Mouse (Mus musculus) intestine, embryonic 16.5 days (tissue): Measurements from ENCODE around the gene Rngtt. TPM values are rescaled to one million over a fixed set of nuclear protein-coding genes. Genes with fewer than 3 reads are reported as not detected.

Experiments
- ATAC-seq: fragments of 200-750 bp; cut with Nextera tagmentation; 2 replicates; pipeline ENCODE4 v1.8.0; 2017; ENCODE audit warnings: moderate TSS enrichment, moderate library complexity
- H3K27ac ChIP-seq: fragments of 300-500 bp; sonication (generic); 2 replicates; pipeline ENCODE4 v1.5.1; 2014; ENCODE audit warnings: mild to moderate bottlenecking, low read length
- H3K27me3 ChIP-seq: fragments of 300-500 bp; sonication (generic); replicated peaks from 2 replicates; pipeline ENCODE4 v1.6.1; 2014; ENCODE audit warnings: low read length, control low read depth, mixed read lengths; ENCODE audit not compliant: control insufficient read depth, insufficient read depth
- H3K36me3 ChIP-seq: fragments of 300-500 bp; sonication (generic); 2 replicates; pipeline ENCODE4 v1.6.1; 2014; ENCODE audit warnings: low read length, control low read depth; ENCODE audit not compliant: control insufficient read depth, insufficient read depth
- H3K4me1 ChIP-seq: fragments of 300-500 bp; sonication (generic); 2 replicates; pipeline ENCODE4 v1.6.1; 2014; ENCODE audit warnings: low read length, control low read depth, mixed read lengths; ENCODE audit not compliant: control insufficient read depth, insufficient read depth
- H3K4me2 ChIP-seq: fragments of 300-500 bp; sonication (generic); 2 replicates; pipeline ENCODE4 v1.6.1; 2014; ENCODE audit warnings: low read depth, low read length, control low read depth
- H3K4me3 ChIP-seq: fragments of 300-500 bp; sonication (generic); 2 replicates; pipeline ENCODE4 v1.5.1; 2014; ENCODE audit warnings: mild to moderate bottlenecking, low read length
- H3K9ac ChIP-seq: fragments of 300-500 bp; sonication (generic); 2 replicates; pipeline ENCODE4 v1.6.1; 2014; ENCODE audit warnings: low read depth, low read length
- H3K9me3 ChIP-seq: fragments of 300-500 bp; sonication (generic); 2 replicates; pipeline ENCODE4 v1.6.1; 2016; ENCODE audit warnings: low read length, control low read depth; ENCODE audit not compliant: control insufficient read depth
- WGBS: fragments of 180-500 bp; shearing (Covaris S2); extraction: QIAGEN DNeasy Blood & Tissue Kit; methylation state at CpG from one replicate; pipeline ENCODE4 v1.1.7; 2014; 5-methylcytosine and 5-hydroxymethylcytosine counted together
- polyA plus RNA-seq: library from polyadenylated mRNA; unstranded; fragments of >200 nt; fragmentation: Nextera tagmentation; extraction: Ambion mirVana; gene quantifications from 2 replicates; pipeline ENCODE4 v1.2.1, GENCODE M21; 2015

Rngtt gene
- polyA plus RNA-seq, 1 experiment from 2014 or later: 16.3 TPM

- Histone ChIP-seq H3K9me3 (no peaks in the 10 kb centered on the region), H3K4me2 (no peak overlapping the region), H3K4me1 (no peaks in the 10 kb centered on the region), H3K36me3 (no peaks in the 10 kb centered on the region), H3K27ac (no peak overlapping the region), H3K4me3 (no peak overlapping the region), H3K9ac (no peak overlapping the region), H3K27me3 (no peaks in the 10 kb centered on the region)
- ATAC-seq: no peak
- 52% methylated on average over 1 of the region's 1 CpGs for WGBS
Observed at GRCm38 (mm10) chr4:33464432-33464831, 154.3 kb downstream of the Rngtt start.

- no peak overlapping the region for H3K27ac ChIP-seq
- H3K4me1 ChIP-seq: no peaks in the 10 kb centered on the region
- H3K9me3 ChIP-seq: no peaks in the 10 kb centered on the region
- no peaks in the 10 kb centered on the region for H3K36me3 ChIP-seq
- H3K4me2 ChIP-seq: no peak overlapping the region
- H3K27me3 ChIP-seq: no peaks in the 10 kb centered on the region
- H3K9ac ChIP-seq: no peak overlapping the region
- H3K4me3 ChIP-seq: no peak overlapping the region
- 82% methylated on average over 3 of the region's 3 CpGs for WGBS
- peak; percentile 38; the same call in 1 of the 2 replicates for ATAC-seq
Observed at GRCm38 (mm10) chr4:33465871-33466270, 155.8 kb downstream of the Rngtt start.

DNA sequence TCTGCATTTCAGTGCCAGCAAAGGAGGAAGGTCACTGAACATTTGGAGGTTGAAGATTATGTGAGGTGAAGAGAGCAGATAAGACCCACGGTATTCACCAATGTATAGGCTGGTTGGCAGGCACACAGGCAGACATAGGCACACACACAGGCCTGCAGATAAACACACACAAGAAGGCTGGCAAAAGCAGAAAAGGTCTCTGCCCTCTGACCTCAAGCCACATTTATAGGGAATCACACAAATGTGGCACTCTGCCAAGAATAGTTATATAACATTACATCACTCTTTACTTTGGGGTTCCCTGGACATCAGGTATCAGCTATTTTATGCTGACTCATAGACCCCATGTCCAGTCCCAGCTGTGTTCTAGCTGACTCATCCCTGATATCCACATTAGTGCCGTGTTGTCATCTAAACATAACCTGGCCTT lies 156.9 kb downstream of the Rngtt start:
- Histone ChIP-seq H3K4me2 (no peak overlapping the region), H3K27me3 (no peaks in the 10 kb centered on the region), H3K4me1 (no peaks in the 10 kb centered on the region), H3K4me3 (no peak overlapping the region), H3K27ac (no peak overlapping the region), H3K9me3 (no peaks in the 10 kb centered on the region), H3K9ac (no peak overlapping the region), H3K36me3 (no peaks in the 10 kb centered on the region)
- WGBS: 75% methylated on average over 2 of the region's 2 CpGs
- ATAC-seq: peak; percentile 86

DNA sequence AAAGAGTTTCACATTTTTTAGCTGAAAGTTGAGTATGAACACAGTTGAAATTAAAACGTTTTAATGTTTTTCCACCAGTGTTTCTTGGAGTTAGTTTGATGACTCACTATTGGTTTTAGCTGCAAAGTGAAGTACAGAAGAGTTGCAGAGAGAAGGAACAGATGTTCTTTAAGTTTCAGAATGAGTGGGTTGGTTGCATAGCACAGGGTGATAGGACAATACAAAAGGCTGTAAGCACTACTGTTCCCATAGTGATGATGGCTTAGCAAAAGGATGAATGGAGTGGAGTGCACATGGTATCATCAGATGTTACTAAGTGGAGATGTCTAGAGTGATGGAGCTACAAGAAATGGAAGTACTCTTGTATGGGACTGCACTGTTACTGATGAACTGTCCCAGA lies 157.5 kb downstream of the Rngtt start:
- Histone ChIP-seq H3K27me3 (no peaks in the 10 kb centered on the region), H3K27ac (no peak overlapping the region), H3K4me3 (no peak overlapping the region), H3K9ac (no peak overlapping the region), H3K4me1 (no peaks in the 10 kb centered on the region), H3K4me2 (no peak overlapping the region), H3K9me3 (no peaks in the 10 kb centered on the region), H3K36me3 (no peaks in the 10 kb centered on the region)
- ATAC-seq: no peak
- WGBS: 81% methylated on average over 1 of the region's 1 CpGs

DNA sequence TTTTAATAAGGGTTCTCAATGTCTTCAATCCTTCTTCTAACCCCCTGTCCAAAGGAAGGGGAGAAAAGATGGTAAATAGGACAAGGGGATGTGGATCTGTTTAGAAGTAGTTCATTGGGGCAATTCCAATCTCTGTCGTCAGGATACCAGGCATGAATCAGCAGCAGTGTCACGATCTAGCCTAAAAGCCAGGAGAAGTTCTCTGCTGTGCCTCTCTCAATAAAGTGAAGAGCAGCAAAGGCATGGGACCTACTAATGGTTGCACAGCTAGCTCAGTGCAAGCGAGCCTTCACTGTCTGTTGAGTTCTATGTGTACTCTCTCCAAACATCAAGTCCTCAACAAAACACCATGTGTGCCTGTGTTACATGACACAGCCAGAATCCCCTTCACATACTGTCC lies 158.0 kb downstream of the Rngtt start:
- Histone ChIP-seq H3K27me3 (no peaks in the 10 kb centered on the region), H3K27ac (no peak overlapping the region), H3K36me3 (no peaks in the 10 kb centered on the region), H3K9me3 (no peaks in the 10 kb centered on the region), H3K4me1 (no peaks in the 10 kb centered on the region), H3K4me3 (no peak overlapping the region), H3K9ac (no peak overlapping the region), H3K4me2 (no peak overlapping the region)
- WGBS: 87% methylated on average over 3 of the region's 3 CpGs
- ATAC-seq: no peak

DNA sequence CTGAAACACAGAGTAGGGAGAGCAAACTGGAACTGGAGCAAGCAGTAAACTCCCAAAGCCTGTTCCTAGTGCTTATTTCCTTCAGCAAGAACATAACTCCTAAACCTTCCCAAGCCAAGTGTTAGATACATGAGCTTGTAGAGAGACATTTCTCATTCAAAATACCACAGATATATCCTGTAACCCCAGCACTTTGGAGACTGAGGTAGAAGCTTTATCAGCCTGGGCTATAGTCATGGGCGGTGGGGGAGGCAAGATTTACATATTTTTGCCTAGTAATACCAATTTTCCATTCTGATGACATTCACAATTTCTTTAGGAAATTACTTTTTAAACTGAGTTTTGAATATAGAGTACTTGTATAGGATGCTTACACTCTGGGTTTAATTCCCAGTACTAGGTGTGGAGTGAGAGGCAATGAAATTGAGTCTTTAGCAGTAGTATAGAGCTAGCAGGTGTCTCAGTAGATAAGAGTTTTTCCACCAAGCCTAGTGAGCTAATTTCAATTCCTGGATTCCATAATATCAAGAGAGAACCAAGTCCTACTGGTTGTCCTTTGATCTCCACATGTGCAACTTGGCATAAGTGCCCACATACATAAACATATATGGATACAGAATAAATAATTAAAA lies 160.7 kb downstream of the Rngtt start:
- 98% methylated on average over 1 of the region's 1 CpGs for WGBS
- no peak overlapping the region for H3K4me2 ChIP-seq
- peak; percentile 53; the same call in 1 of the 2 replicates for ATAC-seq

GRCm38 (mm10) chr4:33478011-33478785 lies 168.1 kb downstream of the Rngtt start:
- no peak for ATAC-seq
- H3K9me3 ChIP-seq: no peaks in the 10 kb centered on the region
- H3K36me3 ChIP-seq: no peaks in the 10 kb centered on the region
- H3K27me3 ChIP-seq: no peaks in the 10 kb centered on the region
- no peak overlapping the region for H3K4me2 ChIP-seq
- H3K4me3 ChIP-seq: no peak overlapping the region
- H3K9ac ChIP-seq: no peak overlapping the region
- H3K4me1 ChIP-seq: no peaks in the 10 kb centered on the region
- 87% methylated on average over 8 of the region's 8 CpGs for WGBS
- no peak overlapping the region for H3K27ac ChIP-seq

More for the DNA sequence above, 160.7 kb downstream of the Rngtt start:
- no peak overlapping the region for H3K27ac ChIP-seq
- no peaks in the 10 kb centered on the region for H3K9me3 ChIP-seq
- no peaks in the 10 kb centered on the region for H3K4me1 ChIP-seq
- no peak overlapping the region for H3K9ac ChIP-seq
- no peaks in the 10 kb centered on the region for H3K36me3 ChIP-seq
- no peaks in the 10 kb centered on the region for H3K27me3 ChIP-seq
- no peak overlapping the region for H3K4me3 ChIP-seq

DNA sequence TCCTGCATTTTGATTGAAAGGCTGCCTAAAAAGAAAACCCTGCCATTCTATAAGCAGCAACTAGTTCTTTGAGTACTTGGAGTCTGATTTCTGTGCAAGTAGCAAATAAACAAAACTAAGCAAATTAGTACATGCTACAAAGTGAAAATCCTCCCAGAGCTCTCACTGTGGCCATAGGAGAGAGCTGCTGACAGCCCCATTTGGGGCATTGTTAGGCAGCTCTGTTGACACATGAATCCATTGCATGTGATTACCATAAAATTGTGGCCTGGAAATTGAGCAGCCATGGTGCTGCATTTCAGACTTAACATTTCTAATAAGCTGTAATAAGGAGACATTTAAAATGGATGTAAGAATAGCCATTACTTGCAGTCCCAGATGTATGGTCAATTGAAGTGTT lies 171.6 kb downstream of the Rngtt start:
- Histone ChIP-seq H3K4me3 (no peak overlapping the region), H3K9ac (no peak overlapping the region), H3K36me3 (no peaks in the 10 kb centered on the region), H3K4me1 (no peaks in the 10 kb centered on the region), H3K27ac (no peak overlapping the region), H3K4me2 (no peak overlapping the region), H3K27me3 (no peaks in the 10 kb centered on the region), H3K9me3 (no peaks in the 10 kb centered on the region)
- no peak for ATAC-seq

- peaks cover 3% of the 10 kb centered on the region; the same call in 1 of the 2 replicates for H3K4me1 ChIP-seq
Observed at GRCm38 (mm10) chr4:33486050-33486449, 175.9 kb downstream of the Rngtt start.

More at GRCm38 (mm10) chr4:33486050-33486449, 175.9 kb downstream of the Rngtt start:
- WGBS: 87% methylated on average over 1 of the region's 1 CpGs
- no peak overlapping the region for H3K4me2 ChIP-seq
- no peaks in the 10 kb centered on the region for H3K9me3 ChIP-seq
- no peaks in the 10 kb centered on the region for H3K27me3 ChIP-seq
- H3K36me3 ChIP-seq: no peaks in the 10 kb centered on the region
- no peak overlapping the region for H3K9ac ChIP-seq
- no peak overlapping the region for H3K4me3 ChIP-seq
- no peak overlapping the region for H3K27ac ChIP-seq
- ATAC-seq: no peak
